ENCODE assay signal across 8 mouse cellular contexts in the genomic region with DNA sequence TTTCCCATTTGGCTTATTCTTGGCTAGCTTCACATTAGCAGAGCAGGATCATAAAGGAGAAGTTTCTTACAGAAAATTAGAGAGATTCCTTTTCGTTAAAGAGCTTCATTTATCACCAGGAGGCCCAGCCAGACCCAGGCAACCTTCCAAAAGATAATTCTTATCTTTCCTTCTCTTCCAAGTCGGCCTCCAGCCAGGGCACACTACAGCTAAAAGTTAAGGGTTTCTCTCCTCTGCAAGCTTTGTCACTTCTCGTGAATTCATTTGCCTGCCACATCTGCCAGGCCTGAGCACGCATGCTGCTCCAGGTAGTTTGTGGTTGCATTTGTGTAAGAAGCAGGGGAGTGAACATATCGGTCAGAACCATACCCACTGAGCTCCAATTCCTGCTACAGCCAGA. TPM values are rescaled to one million over a fixed set of nuclear protein-coding genes. Genes with fewer than 3 reads are reported as not detected.
A peak's percentile ranks its signal among the peaks of the same experiment; 100 is the strongest.
DNase-seq lines count a peak whose midpoint lies in the region; ATAC-seq lines count a peak whose summit lies in the region.

No protein-coding gene starts in this region.

- H3K9me3 ChIP-seq in embryonic facial prominence, embryonic 15.5 days (replicated peaks), result no peaks in the 10 kb centered on the region
- no peaks in the 10 kb centered on the region for H3K9me3 ChIP-seq in hindbrain, embryonic 15.5 days
- no peaks in the 10 kb centered on the region for H3K9me3 ChIP-seq in midbrain, embryonic 15.5 days

- ATAC-seq in embryonic facial prominence, embryonic 15.5 days (ENCODE audit: insufficient number of reproducible peaks, low FRiP score, low TSS enrichment, low read depth), result no peak
- no peak for ATAC-seq in hindbrain, embryonic 15.5 days (ENCODE audit: low FRiP score, low read depth)
- no peak for ATAC-seq in midbrain, embryonic 15.5 days (replicated peaks)

- intact Hi-C loops in gastrocnemius, postnatal 14 days (cut with DNase I; ENCODE audit: low total_unique reads), result loop anchor here (10.0 kb wide), 1 partner anchor 374 kb away; no protein-coding TSS in a partner anchor

- WGBS in embryonic facial prominence, embryonic 15.5 days, result 47% methylated on average over 5 of the region's 5 CpGs
- WGBS in hindbrain, embryonic 15.5 days, result 60% methylated on average over 5 of the region's 5 CpGs
- WGBS in midbrain, embryonic 15.5 days, result 67% methylated on average over 5 of the region's 5 CpGs

- H3K9ac ChIP-seq in embryonic facial prominence, embryonic 15.5 days, result no peak overlapping the region
- no peak overlapping the region for H3K9ac ChIP-seq in hindbrain, embryonic 15.5 days
- H3K9ac ChIP-seq in midbrain, embryonic 15.5 days, result no peak overlapping the region

- H3K27me3 ChIP-seq in embryonic facial prominence, embryonic 15.5 days, result no peaks in the 10 kb centered on the region
- H3K27me3 ChIP-seq in hindbrain, embryonic 15.5 days, result no peaks in the 10 kb centered on the region
- H3K27me3 ChIP-seq in midbrain, embryonic 15.5 days (replicated peaks), result no peaks in the 10 kb centered on the region

- peak; percentile 25 for DNase-seq in kidney, postnatal 10 days
- DNase-seq in kidney, postnatal 36 days, result no peak
- no peak for DNase-seq in gastrocnemius, postnatal 14 days
- DNase-seq in gastrocnemius, postnatal 4 days (ENCODE audit: low spot score in 2 of 2), result no peak
- DNase-seq in right cerebral cortex, postnatal 36 days (ENCODE audit: low spot score in 2 of 2), result no peak

- H3K4me1 ChIP-seq in embryonic facial prominence, embryonic 15.5 days, result peaks cover 8% of the 10 kb centered on the region; the same call in 1 of the 2 replicates
- peaks cover 14% of the 10 kb centered on the region for H3K4me1 ChIP-seq in hindbrain, embryonic 15.5 days (replicated peaks)
- peaks cover 11% of the 10 kb centered on the region for H3K4me1 ChIP-seq in midbrain, embryonic 15.5 days

- H3K4me2 ChIP-seq in embryonic facial prominence, embryonic 15.5 days (replicated peaks), result no peak overlapping the region
- H3K4me2 ChIP-seq in hindbrain, embryonic 15.5 days, result peak overlapping the region; percentile 85
- H3K4me2 ChIP-seq in midbrain, embryonic 15.5 days, result peak overlapping the region; percentile 61

- no peak overlapping the region for H3K27ac ChIP-seq in embryonic facial prominence, embryonic 15.5 days (replicated peaks)
- H3K27ac ChIP-seq in hindbrain, embryonic 15.5 days (replicated peaks), result no peak overlapping the region
- H3K27ac ChIP-seq in midbrain, embryonic 15.5 days, result no peak overlapping the region

- peaks cover 14% of the 10 kb centered on the region for H3K36me3 ChIP-seq in embryonic facial prominence, embryonic 15.5 days
- peaks cover 8% of the 10 kb centered on the region for H3K36me3 ChIP-seq in hindbrain, embryonic 15.5 days
- peaks cover 4% of the 10 kb centered on the region; the same call in 1 of the 2 replicates for H3K36me3 ChIP-seq in midbrain, embryonic 15.5 days (replicated peaks)

- peak overlapping the region; percentile 92; the same call in 1 of the 2 replicates for H3K4me3 ChIP-seq in embryonic facial prominence, embryonic 15.5 days (replicated peaks)
- H3K4me3 ChIP-seq in hindbrain, embryonic 15.5 days, result peak overlapping the region; percentile 84; the same call in 1 of the 2 replicates
- peak overlapping the region; percentile 53 for H3K4me3 ChIP-seq in midbrain, embryonic 15.5 days

RNA-seq across cellular contexts. Expression of gene Cpox, which starts 0.8 kb away (rescaled TPM):
- polyA plus RNA-seq in embryonic facial prominence, embryonic 15.5 days (2015; fragmentation: Nextera tagmentation; extraction: Ambion mirVana), result 27.1 and 28.9 TPM in 2 replicates
- 17.4 and 17.9 TPM in 2 replicates for polyA plus RNA-seq in hindbrain, embryonic 15.5 days (2015; fragmentation: Nextera tagmentation; extraction: Ambion mirVana)
- 15.5 and 15.8 TPM in 2 replicates for polyA plus RNA-seq in midbrain, embryonic 15.5 days (2015; fragmentation: Nextera tagmentation; extraction: Ambion mirVana)
- total RNA-seq in gastrocnemius, postnatal 14 days (2021), result 10 to 100 TPM; 12.0 to 14.0 TPM
- total RNA-seq in gastrocnemius, postnatal 4 days (2021), result 10 to 100 TPM; 10.5 to 13.0 TPM

RNA-seq across cellular contexts. Expression of gene E330017A01Rik, which starts 30.7 kb away (rescaled TPM):
- not detected in 2 replicates for polyA plus RNA-seq in embryonic facial prominence, embryonic 15.5 days (2015; fragmentation: Nextera tagmentation; extraction: Ambion mirVana)
- 0.13 TPM in 1 of 2 replicates, not detected in the other for polyA plus RNA-seq in hindbrain, embryonic 15.5 days (2015; fragmentation: Nextera tagmentation; extraction: Ambion mirVana)
- polyA plus RNA-seq in midbrain, embryonic 15.5 days (2015; fragmentation: Nextera tagmentation; extraction: Ambion mirVana), result not detected in 2 replicates
- not detected for total RNA-seq in gastrocnemius, postnatal 14 days (2021)
- total RNA-seq in gastrocnemius, postnatal 4 days (2021), result not detected

RNA-seq across cellular contexts. Expression of gene Gpr15, which starts 49.6 kb away (rescaled TPM):
- 0.19 TPM in 1 of 2 replicates, not detected in the other for polyA plus RNA-seq in embryonic facial prominence, embryonic 15.5 days (2015; fragmentation: Nextera tagmentation; extraction: Ambion mirVana)
- 0.13 TPM in 1 of 2 replicates, not detected in the other for polyA plus RNA-seq in hindbrain, embryonic 15.5 days (2015; fragmentation: Nextera tagmentation; extraction: Ambion mirVana)
- 0.13 TPM in 1 of 2 replicates, not detected in the other for polyA plus RNA-seq in midbrain, embryonic 15.5 days (2015; fragmentation: Nextera tagmentation; extraction: Ambion mirVana)
- not detected for total RNA-seq in gastrocnemius, postnatal 14 days (2021)
- total RNA-seq in gastrocnemius, postnatal 4 days (2021), result not detected

RNA-seq across cellular contexts. Expression of gene Gm813, which starts 52.5 kb away (rescaled TPM):
- not detected in 2 replicates for polyA plus RNA-seq in embryonic facial prominence, embryonic 15.5 days (2015; fragmentation: Nextera tagmentation; extraction: Ambion mirVana)
- not detected in 2 replicates for polyA plus RNA-seq in hindbrain, embryonic 15.5 days (2015; fragmentation: Nextera tagmentation; extraction: Ambion mirVana)
- polyA plus RNA-seq in midbrain, embryonic 15.5 days (2015; fragmentation: Nextera tagmentation; extraction: Ambion mirVana), result not detected in 2 replicates
- total RNA-seq in gastrocnemius, postnatal 14 days (2021), result not detected
- not detected for total RNA-seq in gastrocnemius, postnatal 4 days (2021)

RNA-seq across cellular contexts. Expression of gene Cldnd1, which starts 58.4 kb away (rescaled TPM):
- polyA plus RNA-seq in embryonic facial prominence, embryonic 15.5 days (2015; fragmentation: Nextera tagmentation; extraction: Ambion mirVana), result 128 and 131 TPM in 2 replicates
- 132 and 148 TPM in 2 replicates for polyA plus RNA-seq in hindbrain, embryonic 15.5 days (2015; fragmentation: Nextera tagmentation; extraction: Ambion mirVana)
- 124 and 130 TPM in 2 replicates for polyA plus RNA-seq in midbrain, embryonic 15.5 days (2015; fragmentation: Nextera tagmentation; extraction: Ambion mirVana)
- 10 to 100 TPM; 59.4 to 67.2 TPM for total RNA-seq in gastrocnemius, postnatal 14 days (2021)
- total RNA-seq in gastrocnemius, postnatal 4 days (2021), result 10 to 100 TPM; 57.2 to 61.9 TPM
